Mouse (Mus musculus) intestine, embryonic 16.5 days (tissue): Measurements from ENCODE around the gene S100a10. TPM values are rescaled to one million over a fixed set of nuclear protein-coding genes. Genes with fewer than 3 reads are reported as not detected.

Experiments
- ATAC-seq: fragments of 200-750 bp; cut with Nextera tagmentation; 2 replicates; pipeline ENCODE4 v1.8.0; 2017; ENCODE audit warnings: moderate TSS enrichment, moderate library complexity
- H3K27ac ChIP-seq: fragments of 300-500 bp; sonication (generic); 2 replicates; pipeline ENCODE4 v1.5.1; 2014; ENCODE audit warnings: mild to moderate bottlenecking, low read length
- H3K27me3 ChIP-seq: fragments of 300-500 bp; sonication (generic); replicated peaks from 2 replicates; pipeline ENCODE4 v1.6.1; 2014; ENCODE audit warnings: low read length, control low read depth, mixed read lengths; ENCODE audit not compliant: control insufficient read depth, insufficient read depth
- H3K36me3 ChIP-seq: fragments of 300-500 bp; sonication (generic); 2 replicates; pipeline ENCODE4 v1.6.1; 2014; ENCODE audit warnings: low read length, control low read depth; ENCODE audit not compliant: control insufficient read depth, insufficient read depth
- H3K4me1 ChIP-seq: fragments of 300-500 bp; sonication (generic); 2 replicates; pipeline ENCODE4 v1.6.1; 2014; ENCODE audit warnings: low read length, control low read depth, mixed read lengths; ENCODE audit not compliant: control insufficient read depth, insufficient read depth
- H3K4me2 ChIP-seq: fragments of 300-500 bp; sonication (generic); 2 replicates; pipeline ENCODE4 v1.6.1; 2014; ENCODE audit warnings: low read depth, low read length, control low read depth
- H3K4me3 ChIP-seq: fragments of 300-500 bp; sonication (generic); 2 replicates; pipeline ENCODE4 v1.5.1; 2014; ENCODE audit warnings: mild to moderate bottlenecking, low read length
- H3K9ac ChIP-seq: fragments of 300-500 bp; sonication (generic); 2 replicates; pipeline ENCODE4 v1.6.1; 2014; ENCODE audit warnings: low read depth, low read length
- H3K9me3 ChIP-seq: fragments of 300-500 bp; sonication (generic); 2 replicates; pipeline ENCODE4 v1.6.1; 2016; ENCODE audit warnings: low read length, control low read depth; ENCODE audit not compliant: control insufficient read depth
- WGBS: fragments of 180-500 bp; shearing (Covaris S2); extraction: QIAGEN DNeasy Blood & Tissue Kit; methylation state at CpG from one replicate; pipeline ENCODE4 v1.1.7; 2014; 5-methylcytosine and 5-hydroxymethylcytosine counted together
- polyA plus RNA-seq: library from polyadenylated mRNA; unstranded; fragments of >200 nt; fragmentation: Nextera tagmentation; extraction: Ambion mirVana; gene quantifications from 2 replicates; pipeline ENCODE4 v1.2.1, GENCODE M21; 2015

Gene S100a10
- polyA plus RNA-seq, 1 experiment from 2014 or later: 722 TPM

DNA sequence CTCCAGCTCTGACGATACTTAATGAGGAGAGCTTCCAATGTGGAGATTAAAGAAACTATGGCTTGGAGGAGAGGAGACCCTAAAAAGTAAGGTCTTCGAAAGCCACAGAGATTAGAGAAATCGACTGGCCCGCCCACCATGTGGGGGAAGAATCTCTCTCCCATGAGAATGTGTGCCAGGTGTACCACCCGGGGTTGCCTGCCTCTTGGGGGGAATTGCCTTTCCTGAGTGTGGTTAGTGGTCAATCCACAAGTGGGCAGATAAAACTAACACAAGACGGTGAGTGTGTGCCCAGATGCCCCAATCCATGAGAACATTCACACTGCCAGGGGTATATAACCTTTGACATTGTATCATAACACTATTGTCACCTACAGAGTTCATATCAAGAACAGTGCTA is 12.8 kb downstream of the S100a10 start:
- ATAC-seq: no peak
- peak overlapping the region; percentile 4; the same call in 1 of the 2 replicates for H3K27ac ChIP-seq
- no peak overlapping the region for H3K4me3 ChIP-seq
- H3K9ac ChIP-seq: no peak overlapping the region
- H3K9me3 ChIP-seq: no peaks in the 10 kb centered on the region
- H3K4me1 ChIP-seq: peaks cover 4% of the 10 kb centered on the region; the same call in 1 of the 2 replicates
- H3K36me3 ChIP-seq: 0 out of 2 replicates have a peak, but pooled peaks cover 2% of the 10 kb centered on the region
- no peaks in the 10 kb centered on the region for H3K27me3 ChIP-seq
- WGBS: 80% methylated on average over 6 of the region's 6 CpGs
- no peak overlapping the region for H3K4me2 ChIP-seq

DNA sequence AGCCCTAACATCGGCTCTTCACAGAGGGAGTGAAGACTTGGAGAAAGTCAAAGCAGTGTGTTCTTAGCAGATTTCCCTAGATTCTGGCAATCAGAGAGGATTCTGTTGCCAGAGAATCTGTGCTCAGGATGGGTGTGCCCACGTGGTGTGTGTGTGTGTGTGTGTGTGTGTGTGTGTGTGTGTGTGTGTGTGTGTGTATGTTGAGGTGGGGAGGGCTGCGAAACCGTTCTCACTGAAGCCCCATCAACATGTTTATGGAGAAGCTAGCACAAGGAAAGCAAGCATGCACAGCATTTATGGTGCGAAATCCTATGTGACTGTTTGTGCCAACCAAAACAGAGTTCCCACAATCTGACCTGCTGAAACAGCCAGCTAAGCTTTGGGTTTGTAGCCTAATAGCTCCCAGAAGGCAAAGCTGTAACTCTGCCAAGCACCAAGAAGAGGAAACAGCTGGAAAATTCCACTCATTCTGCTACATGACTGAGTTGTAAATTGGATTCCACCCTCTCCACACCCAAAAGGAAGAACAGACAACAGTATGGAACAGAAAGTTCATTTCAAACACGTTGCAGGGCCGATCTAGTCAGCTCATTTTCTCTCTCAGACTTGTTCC is 13.7 kb downstream of the S100a10 start:
- 37% methylated on average over 7 of the region's 7 CpGs for WGBS
- peak overlapping the region; percentile 23 for H3K4me2 ChIP-seq
- no peaks in the 10 kb centered on the region for H3K27me3 ChIP-seq
- H3K27ac ChIP-seq: peak overlapping the region; percentile 83
- H3K36me3 ChIP-seq: 0 out of 2 replicates have a peak, but pooled peaks cover 2% of the 10 kb centered on the region
- peak; percentile 87 for ATAC-seq
- no peaks in the 10 kb centered on the region for H3K9me3 ChIP-seq
- H3K9ac ChIP-seq: no peak overlapping the region
- H3K4me1 ChIP-seq: peaks cover 4% of the 10 kb centered on the region; the same call in 1 of the 2 replicates
- no peak overlapping the region for H3K4me3 ChIP-seq

GRCm38 (mm10) chr3:93569046-93569445 is 14.2 kb downstream of the S100a10 start:
- Histone ChIP-seq H3K27ac (peak overlapping the region; percentile 83), H3K4me2 (peak overlapping the region; percentile 23), H3K27me3 (no peaks in the 10 kb centered on the region), H3K4me1 (peaks cover 4% of the 10 kb centered on the region; the same call in 1 of the 2 replicates), H3K4me3 (no peak overlapping the region), H3K9ac (no peak overlapping the region), H3K9me3 (no peaks in the 10 kb centered on the region), H3K36me3 (0 out of 2 replicates have a peak, but pooled peaks cover 2% of the 10 kb centered on the region)
- 35% methylated on average over 2 of the region's 2 CpGs for WGBS
- no peak for ATAC-seq

DNA sequence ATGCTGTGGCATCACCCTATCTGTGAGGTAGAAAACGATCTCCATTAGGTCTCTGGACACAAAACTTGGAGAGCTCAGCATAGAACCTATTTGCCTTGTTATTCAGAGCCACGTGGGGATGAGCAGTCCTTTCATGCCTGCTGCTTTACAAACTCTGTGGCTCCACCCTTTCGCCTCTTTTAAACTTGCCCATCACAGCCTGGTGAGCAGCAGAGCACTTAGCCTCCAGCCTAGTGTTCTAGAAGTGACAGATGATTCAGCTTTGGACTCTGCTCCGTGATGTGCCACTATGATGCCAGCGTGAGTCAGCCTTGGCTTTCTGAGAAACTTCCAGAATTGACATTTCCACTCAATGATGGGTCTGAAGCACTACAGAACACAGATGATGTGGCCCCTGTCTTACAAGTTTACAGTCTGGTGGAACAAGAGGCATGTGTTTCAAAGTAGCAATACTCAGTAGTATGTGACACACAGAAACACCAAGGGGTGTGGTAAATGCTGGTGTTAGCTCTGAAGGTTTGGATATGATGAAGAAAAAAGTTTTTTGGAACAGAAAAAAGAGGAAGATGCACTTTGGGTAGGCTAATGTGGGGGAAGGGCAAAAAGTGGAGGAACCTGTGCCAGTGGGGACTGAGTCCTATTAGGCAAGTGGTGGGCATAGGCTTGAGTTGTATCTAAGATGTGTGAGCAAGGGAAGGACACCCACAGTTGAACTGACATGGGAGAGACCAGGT is 17.3 kb downstream of the S100a10 start:
- H3K9ac ChIP-seq: no peak overlapping the region
- peaks cover 4% of the 10 kb centered on the region; the same call in 1 of the 2 replicates for H3K4me1 ChIP-seq
- H3K36me3 ChIP-seq: no peaks in the 10 kb centered on the region
- H3K27ac ChIP-seq: no peak overlapping the region
- no peak overlapping the region for H3K4me2 ChIP-seq
- no peak for ATAC-seq
- no peak overlapping the region for H3K4me3 ChIP-seq
- no peaks in the 10 kb centered on the region for H3K27me3 ChIP-seq
- no peaks in the 10 kb centered on the region for H3K9me3 ChIP-seq
- WGBS: 76% methylated on average over 5 of the region's 5 CpGs

GRCm38 (mm10) chr3:93579317-93580038 is 24.6 kb downstream of the S100a10 start:
- Histone ChIP-seq H3K27ac (peak overlapping the region; percentile 81), H3K4me1 (no peaks in the 10 kb centered on the region), H3K4me2 (no peak overlapping the region), H3K9me3 (no peaks in the 10 kb centered on the region), H3K27me3 (no peaks in the 10 kb centered on the region), H3K4me3 (no peak overlapping the region), H3K36me3 (no peaks in the 10 kb centered on the region), H3K9ac (no peak overlapping the region)
- WGBS: 49% methylated on average over 6 of the region's 6 CpGs
- ATAC-seq: peak; percentile 91

DNA sequence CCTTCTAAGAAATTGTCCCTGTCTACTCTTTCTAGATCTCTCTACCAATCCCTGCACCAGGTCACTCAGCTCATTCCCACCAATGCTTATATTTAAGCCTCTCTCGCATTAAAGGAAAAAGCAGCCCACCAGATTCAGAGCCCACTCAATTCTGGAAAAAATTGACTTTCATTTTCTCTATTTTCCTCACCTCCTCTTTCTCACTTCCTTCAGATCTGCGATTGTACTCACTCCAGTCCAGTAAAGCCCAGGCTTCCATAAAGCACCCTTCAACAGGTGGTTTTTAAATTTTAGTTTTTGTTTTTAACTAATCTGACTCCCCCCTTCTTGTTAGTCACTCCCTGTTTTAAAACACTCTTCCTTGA is 25.1 kb downstream of the S100a10 start:
- H3K4me2 ChIP-seq: no peak overlapping the region
- WGBS: 91% methylated on average over 2 of the region's 2 CpGs

GRCm38 (mm10) chr3:93580946-93581345 is 26.1 kb downstream of the S100a10 start:
- Histone ChIP-seq H3K4me1 (no peaks in the 10 kb centered on the region), H3K27me3 (no peaks in the 10 kb centered on the region), H3K4me2 (no peak overlapping the region), H3K4me3 (no peak overlapping the region), H3K36me3 (no peaks in the 10 kb centered on the region), H3K9ac (no peak overlapping the region), H3K27ac (peak overlapping the region; percentile 62), H3K9me3 (no peaks in the 10 kb centered on the region)
- ATAC-seq: peak; percentile 75
- WGBS: 33% methylated on average over 2 of the region's 2 CpGs

More for the DNA sequence above, 25.1 kb downstream of the S100a10 start:
- Histone ChIP-seq H3K9me3 (no peaks in the 10 kb centered on the region), H3K27ac (peak overlapping the region; percentile 81), H3K9ac (no peak overlapping the region), H3K4me3 (no peak overlapping the region), H3K4me1 (no peaks in the 10 kb centered on the region), H3K36me3 (no peaks in the 10 kb centered on the region), H3K27me3 (no peaks in the 10 kb centered on the region)
- no peak for ATAC-seq

GRCm38 (mm10) chr3:93581687-93582086 is 26.8 kb downstream of the S100a10 start:
- H3K4me2 ChIP-seq: no peak overlapping the region
- peak overlapping the region; percentile 7; the same call in 1 of the 2 replicates for H3K27ac ChIP-seq
- H3K36me3 ChIP-seq: no peaks in the 10 kb centered on the region
- H3K9me3 ChIP-seq: no peaks in the 10 kb centered on the region
- H3K9ac ChIP-seq: no peak overlapping the region
- no peaks in the 10 kb centered on the region for H3K4me1 ChIP-seq
- H3K27me3 ChIP-seq: no peaks in the 10 kb centered on the region
- no peak for ATAC-seq
- 76% methylated on average over 4 of the region's 4 CpGs for WGBS
- H3K4me3 ChIP-seq: no peak overlapping the region

- H3K36me3 ChIP-seq: no peaks in the 10 kb centered on the region
- H3K27ac ChIP-seq: no peak overlapping the region
- H3K4me2 ChIP-seq: no peak overlapping the region
- no peak for ATAC-seq
- no peaks in the 10 kb centered on the region for H3K9me3 ChIP-seq
- H3K27me3 ChIP-seq: no peaks in the 10 kb centered on the region
- no peak overlapping the region for H3K4me3 ChIP-seq
- H3K4me1 ChIP-seq: no peaks in the 10 kb centered on the region
- 67% methylated on average over 2 of the region's 2 CpGs for WGBS
- no peak overlapping the region for H3K9ac ChIP-seq
Observed at GRCm38 (mm10) chr3:93583056-93583455, 28.2 kb downstream of the S100a10 start.
